Mouse (Mus musculus) spleen, postnatal 4 days (tissue): ENCODE measurements at regions not wholly inside any gene's neighbourhood (a gene's known extent, or its start where the extent isn't known, plus 50 kb on each side); places are given as distances from the start of the nearest gene placed in this dataset.

Source experiments
- DNase-seq, 2 experiments: peaks; one replicate each; pipeline ENCODE4 v3.0.0; 2022; ENCODE audit warnings: low spot score in 2 of 2

DNA sequence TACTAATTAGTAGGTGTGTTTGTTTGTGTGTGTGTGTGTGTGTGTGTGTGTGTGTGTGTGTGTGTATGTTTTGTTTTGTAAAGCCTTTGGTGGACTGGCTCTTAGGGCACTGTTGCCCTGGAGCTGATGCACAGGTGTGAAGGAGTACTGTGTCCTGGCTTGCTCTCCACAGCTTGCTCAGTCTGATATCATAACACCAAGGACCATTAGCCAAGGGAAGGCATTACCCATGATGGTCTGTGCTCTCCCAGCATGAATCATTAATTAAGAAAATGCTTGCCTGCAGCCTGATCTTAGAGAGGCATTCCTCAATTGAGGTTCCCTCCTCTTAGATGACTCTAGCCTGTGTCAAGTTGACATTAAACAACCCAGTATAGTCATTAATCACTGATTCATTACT is 54.7 kb downstream of the Spry2 start:
- no peak for DNase-seq

GRCm38 (mm10) chr14:105837533-105837932 is 59.1 kb downstream of the Spry2 start:
- DNase-seq = no peak

DNA sequence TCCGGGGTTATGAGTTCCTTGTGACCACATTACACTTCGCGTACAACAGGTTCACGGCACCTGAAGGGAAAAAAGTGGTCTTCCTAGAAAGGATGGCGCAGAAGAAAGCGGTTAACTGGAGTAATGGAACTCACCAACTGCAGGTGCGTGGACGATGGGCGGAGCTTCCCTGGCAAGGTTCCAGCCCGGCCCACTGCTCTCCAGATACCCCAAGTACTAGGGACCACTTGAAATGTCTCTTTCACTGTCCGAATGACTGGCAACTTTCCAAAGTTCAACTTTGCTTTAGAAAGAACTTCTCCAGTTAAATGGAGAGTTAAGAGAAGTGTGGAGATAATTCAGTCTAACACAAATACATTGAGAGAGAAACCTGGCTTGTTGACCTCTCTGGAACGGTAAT is 65.9 kb downstream of the Spry2 start:
- no peak for DNase-seq

DNA sequence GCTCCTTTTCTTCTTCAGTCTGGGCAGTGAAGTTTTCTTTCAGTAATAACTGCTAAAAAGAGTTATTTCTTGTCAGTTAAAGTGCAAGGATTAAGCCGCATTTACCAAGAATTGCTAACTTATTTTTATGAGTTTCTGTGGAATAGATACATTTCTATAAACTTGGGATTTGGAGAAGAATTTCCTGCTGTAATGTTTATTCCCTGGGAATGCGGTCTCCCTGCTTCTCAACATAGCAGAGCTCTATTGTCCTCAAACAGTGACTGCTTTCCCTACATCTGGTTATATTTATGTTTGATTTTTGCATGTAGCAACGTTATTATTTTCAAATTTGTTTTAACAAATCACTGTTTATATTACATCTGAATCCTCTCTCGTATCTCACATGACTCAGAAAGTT is 66.3 kb downstream of the Spry2 start:
- no peak for DNase-seq

DNA sequence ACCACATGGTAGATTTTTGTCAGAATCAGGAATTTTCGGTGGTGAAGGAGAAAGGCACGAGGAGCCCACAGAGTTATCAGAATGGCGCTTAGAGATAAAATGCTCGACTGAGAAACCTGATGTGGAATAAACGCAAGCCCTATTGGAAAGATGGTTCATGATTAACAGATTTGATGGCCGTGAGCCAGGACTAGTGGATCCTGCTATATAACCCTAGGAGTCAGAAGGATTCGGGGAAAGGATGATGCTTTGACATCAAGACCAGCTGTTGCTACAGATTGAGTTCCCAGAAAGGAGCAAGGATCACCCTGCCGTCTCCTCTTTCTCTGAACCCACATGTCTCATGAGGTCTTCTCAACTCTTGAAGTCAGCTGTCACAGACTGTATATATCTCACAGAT is 73.5 kb downstream of the Spry2 start:
- DNase-seq = no peak

- DNase-seq = no peak
Observed at GRCm38 (mm10) chr14:105822653-105823052, 74.0 kb downstream of the Spry2 start.

DNA sequence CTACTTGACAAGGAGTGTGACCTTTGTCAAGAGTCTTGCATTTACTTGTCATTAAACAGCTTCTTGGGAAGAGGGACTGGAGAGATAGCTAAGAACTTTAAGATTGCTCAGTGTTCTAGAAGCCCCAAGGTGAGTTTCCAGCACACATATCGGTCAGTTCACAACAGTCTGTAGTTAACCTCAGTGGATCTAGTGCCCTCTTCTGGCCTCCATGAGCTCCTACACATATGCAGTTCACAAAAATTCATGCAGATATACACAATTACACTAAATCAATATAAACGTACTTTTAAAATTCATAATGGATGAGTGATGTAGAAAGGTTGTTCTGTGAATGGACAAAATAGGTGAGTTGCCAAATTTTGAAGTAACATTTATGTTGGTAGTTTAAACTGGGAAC is 77.1 kb downstream of the Spry2 start:
- no peak for DNase-seq

DNA sequence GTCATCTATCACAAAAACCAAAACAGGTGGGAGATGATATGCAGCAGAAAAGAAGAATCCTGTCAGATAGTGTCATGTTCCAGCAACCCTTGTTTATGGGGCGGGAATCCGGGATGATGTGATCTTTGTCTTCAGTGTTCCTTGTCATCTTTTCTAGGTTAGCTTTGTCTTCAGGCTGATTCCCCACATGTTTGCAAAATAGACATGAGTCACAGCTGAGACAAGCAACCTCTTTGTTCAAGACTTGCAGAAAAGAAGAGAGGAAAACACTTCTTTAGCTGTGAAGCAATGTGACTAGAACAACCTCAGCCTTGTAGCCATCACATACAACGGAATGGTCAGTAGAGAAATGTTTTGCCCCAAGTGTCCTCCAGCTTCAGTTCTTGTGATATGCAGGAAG is 77.8 kb downstream of the Spry2 start:
- no peak for DNase-seq

DNA sequence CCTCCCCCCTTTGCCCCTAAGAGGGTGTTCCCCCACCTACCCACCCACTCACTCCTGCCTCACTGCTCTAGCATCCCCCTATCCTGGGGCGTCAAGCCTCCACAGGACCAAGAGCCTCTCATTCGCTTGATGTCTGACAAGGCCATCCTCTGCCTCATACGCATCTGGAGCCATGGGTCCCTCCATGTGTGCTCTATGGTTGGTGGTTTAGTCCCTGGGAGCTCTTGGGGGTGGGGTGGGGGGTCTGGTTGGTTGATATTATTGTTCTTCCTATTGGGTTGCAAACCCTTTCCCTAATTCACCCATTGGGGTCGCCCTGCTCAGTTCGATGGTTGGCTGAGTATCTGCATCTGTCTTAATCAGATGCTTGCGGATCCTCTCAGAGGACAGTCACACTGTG is 79.1 kb downstream of the Spry2 start:
- DNase-seq = no peak

GRCm38 (mm10) chr14:105815827-105816226 is 80.8 kb downstream of the Spry2 start:
- DNase-seq = no peak

GRCm38 (mm10) chr14:105815281-105815680 is 81.3 kb downstream of the Spry2 start:
- DNase-seq = no peak

GRCm38 (mm10) chr14:105813661-105814060 is 83.0 kb downstream of the Spry2 start:
- DNase-seq = no peak

DNA sequence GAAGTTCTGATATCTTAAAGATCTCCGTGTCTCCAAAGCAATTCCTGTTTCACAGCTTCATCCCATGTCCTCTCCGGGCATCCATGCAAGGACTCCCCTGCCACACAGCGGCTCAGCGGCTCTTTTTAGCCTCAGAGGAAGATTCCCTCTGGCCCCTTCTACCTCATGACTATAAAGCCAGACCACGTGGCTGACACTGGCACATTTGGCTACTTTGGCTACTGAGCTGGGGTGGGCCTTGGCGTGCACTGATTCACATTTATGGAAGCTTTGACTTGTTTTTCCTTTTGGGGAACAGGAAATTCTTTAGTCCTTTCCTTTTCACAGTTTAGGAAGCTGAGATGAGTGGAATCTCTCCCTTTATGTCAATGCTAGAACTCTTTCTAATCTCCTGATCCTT is 83.5 kb downstream of the Spry2 start:
- DNase-seq = no peak

DNA sequence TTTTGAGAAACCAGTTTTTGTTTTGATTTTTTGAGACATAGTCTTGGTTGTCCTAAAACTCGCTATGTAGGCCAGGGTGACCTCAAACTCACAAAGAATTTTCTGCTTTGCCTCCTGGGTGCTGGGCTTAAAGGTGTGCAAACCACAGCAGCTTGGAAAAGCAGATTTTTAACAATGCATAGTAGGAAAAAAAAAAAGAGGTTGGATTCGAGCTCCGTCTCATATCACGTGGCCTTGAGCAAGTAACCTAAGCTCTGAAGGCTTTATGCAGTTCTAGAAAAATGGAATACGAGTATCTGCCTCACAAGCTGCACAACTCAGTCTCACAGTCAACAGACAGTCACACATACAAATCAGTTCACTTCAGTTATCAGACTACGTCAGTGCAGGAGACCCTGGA is 90.9 kb downstream of the Spry2 start:
- DNase-seq = no peak

DNA sequence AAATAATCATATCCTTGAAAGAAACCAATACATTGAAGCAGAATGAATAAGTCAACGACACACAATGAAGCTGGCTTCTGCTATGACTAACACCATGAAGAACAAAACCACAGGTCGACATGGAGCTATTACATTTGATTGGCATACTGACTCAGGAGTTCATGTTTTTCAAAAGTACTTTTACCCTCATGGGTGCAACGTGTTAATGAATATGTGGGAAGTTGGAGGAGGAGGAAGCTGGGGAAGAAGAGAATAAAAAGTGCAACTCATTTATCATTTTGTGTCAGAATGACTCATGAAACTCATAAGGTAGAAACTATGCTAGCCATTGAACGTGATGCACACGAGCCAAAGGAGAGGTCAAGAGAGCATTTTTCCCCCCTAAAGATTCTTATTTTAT is 91.3 kb downstream of the Spry2 start:
- no peak for DNase-seq

DNA sequence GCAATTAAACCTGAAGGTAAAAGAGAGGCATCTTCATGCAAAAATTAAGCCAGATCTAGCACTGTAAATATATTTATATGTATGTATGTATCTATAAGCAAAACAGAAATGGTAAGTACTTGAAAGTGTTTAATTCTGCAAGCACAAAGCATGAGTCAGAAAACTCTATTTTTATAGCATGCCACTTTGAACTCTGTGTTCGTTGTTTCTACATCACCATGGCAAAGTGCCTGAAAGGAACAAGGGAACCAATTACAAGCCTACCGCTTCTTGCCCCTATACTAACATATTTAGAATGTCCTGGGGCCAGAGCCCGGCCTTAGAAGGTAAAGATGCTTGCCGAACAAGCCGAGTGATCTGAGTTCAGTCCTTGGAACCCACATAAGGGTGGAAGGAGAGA is 91.9 kb downstream of the Spry2 start:
- no peak for DNase-seq

GRCm38 (mm10) chr14:105803281-105803680 is 93.3 kb downstream of the Spry2 start:
- no peak for DNase-seq

DNA sequence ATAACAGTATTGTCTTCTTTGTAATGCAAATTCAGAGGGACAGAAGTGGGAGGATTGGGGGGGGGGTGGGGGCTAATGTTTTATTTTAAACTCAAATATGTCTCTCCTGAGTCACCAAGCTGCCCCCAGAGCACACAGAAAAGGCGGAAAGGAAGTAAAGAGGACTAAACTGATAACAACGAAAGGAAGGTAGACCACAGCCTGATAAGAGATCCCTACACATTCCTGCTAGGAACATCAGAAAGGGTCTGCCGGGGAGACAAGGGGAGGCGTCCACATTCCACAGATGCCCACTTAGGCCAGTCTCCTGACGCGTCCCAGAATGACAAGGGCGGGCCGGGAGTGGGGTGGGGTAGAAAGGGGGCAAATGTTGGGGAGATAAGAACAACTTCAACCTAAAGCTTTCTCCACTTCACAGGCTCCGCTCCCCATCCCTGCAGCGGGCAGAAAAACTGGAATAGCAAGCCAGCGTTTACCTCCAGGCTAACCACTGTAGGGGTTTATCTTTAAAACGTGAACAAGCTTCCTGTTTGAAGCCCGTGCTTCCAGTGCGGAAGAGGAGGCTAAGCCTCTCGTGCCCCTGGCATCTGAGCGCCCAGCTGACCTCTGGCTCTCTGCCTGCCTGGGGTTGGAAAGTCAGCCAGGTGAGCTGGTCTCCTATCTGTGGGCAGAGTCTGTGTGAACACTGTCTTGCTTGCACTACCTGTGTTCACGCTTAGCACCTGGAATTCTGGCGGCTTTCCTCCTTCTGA is 93.9 kb downstream of the Spry2 start:
- no peak for DNase-seq

GRCm38 (mm10) chr14:105800142-105800925 is 96.3 kb downstream of the Spry2 start:
- no peak for DNase-seq

DNA sequence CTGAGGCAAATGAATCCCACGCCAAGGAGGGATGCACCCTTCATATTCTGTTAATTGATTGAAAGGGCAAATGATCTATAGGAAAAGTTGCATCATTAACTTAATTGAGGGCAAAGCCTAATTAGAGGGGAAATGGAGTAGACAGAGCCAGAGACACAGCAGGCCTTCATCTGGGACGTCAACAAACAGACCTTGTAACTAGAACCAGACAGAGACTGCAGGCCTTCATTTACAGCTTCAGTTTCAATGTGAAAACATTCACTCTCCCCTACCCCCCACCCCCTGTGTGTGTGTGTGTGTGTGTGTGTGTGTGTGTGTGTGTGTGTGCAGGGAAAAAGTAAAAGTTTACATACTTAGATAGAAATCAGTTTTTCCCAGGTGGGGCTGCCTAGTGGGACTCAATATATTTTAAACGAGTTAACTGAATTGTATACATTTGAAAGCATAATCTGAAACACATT is 97.2 kb downstream of the Spry2 start:
- no peak for DNase-seq

DNA sequence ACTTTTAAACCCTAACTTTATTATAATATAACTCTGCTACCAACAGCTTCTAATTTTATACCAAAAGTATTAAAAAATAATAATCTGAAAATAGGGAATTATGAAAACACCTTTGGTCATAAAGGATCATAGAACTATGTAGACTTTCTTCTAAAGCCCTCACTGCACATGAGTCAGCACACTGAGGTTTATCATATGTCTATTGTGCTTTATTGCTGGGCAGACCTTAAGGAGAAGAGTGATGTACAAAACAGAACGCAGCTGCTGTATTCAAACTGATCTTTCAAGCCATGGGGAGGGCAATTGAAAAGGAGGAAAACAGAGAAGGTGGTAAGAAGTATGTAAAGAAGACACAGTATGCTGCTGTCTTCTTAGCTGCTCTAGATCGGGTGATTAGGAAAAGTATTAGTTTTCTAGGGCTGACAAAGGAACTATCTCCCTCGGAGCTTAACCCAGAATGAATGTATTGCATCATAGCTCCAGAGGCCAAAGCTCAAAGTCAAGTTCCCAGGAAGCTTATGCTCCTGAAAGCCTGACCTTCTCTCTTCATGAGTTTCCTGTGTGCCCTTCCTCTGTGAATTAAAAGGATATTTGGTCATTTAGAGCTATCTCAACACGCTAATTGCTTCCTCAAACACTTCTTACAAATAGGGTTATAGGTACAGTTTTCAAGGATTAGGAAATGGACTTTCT is 103.5 kb downstream of the Spry2 start:
- DNase-seq = no peak

GRCm38 (mm10) chr14:105790441-105790840 is 106.2 kb downstream of the Spry2 start:
- DNase-seq = no peak

GRCm38 (mm10) chr14:105783428-105783827 is 113.2 kb downstream of the Spry2 start:
- no peak for DNase-seq
